Comparison of ENCODE assay signal across 8 mouse cellular contexts in genomic region chr10:109010241-109011193, GRCm38 (mm10). TPM values are rescaled to one million over a fixed set of nuclear protein-coding genes. Genes with fewer than 3 reads are reported as not detected.
A peak's percentile ranks its signal among the peaks of the same experiment; 100 is the strongest.
DNase-seq lines count a peak whose midpoint lies in the region; ATAC-seq and TF ChIP-seq lines count a peak whose summit lies in the region.

Gene Syt1 (minus strand): TSS chr10:109010982.

- intact Hi-C loops in heart, adult 2 months (cut with DNase I), result no loop called here

- no peaks in the 10 kb centered on the region for H3K36me3 ChIP-seq in thymus, adult 2 months (ENCODE audit: control insufficient read depth, insufficient read depth, low read length)
- no peaks in the 10 kb centered on the region for H3K36me3 ChIP-seq in heart, adult 2 months (ENCODE audit: control insufficient read depth, insufficient read depth, low read length)
- H3K36me3 ChIP-seq in liver, embryonic 16.5 days (ENCODE audit: control insufficient read depth, insufficient read depth), result no peaks in the 10 kb centered on the region

- peak within 1 kb of the TSS; percentile 17 for H3K4me2 ChIP-seq in liver, embryonic 16.5 days (ENCODE audit: low read depth, low read length)

- no peak for TF ChIP-seq POLR2A in thymus, adult 2 months (IDR thresholded peaks at IDR 0.05; ENCODE audit: control insufficient read depth, extremely low read depth, insufficient read depth, low read length, poor library complexity)
- TF ChIP-seq POLR2A in heart, adult 2 months (IDR thresholded peaks at IDR 0.05; ENCODE audit: insufficient read depth, low read depth, low read length), result no peak

- ATAC-seq in liver, embryonic 16.5 days (ENCODE audit: low read depth), result peak; percentile 41; the same call in 1 of the 2 replicates
- no peak for ATAC-seq in inflammation-experienced regulatory T-cells, adult 6 months

- no peak for TF ChIP-seq EP300 in heart, adult 2 months (IDR thresholded peaks at IDR 0.05; ENCODE audit: insufficient read depth, low read depth, low read length)

- no peaks in the 10 kb centered on the region for H3K79me2 ChIP-seq in heart, adult 2 months (replicated peaks; ENCODE audit: control insufficient read depth, insufficient read depth, low read length)

- H3K9me3 ChIP-seq in liver, embryonic 16.5 days (replicated peaks; ENCODE audit: control insufficient read depth, low read length), result no peaks in the 10 kb centered on the region

- DNase-seq in thymus, postnatal 25 days, result peak; percentile 2
- no peak for DNase-seq in thymus, adult 2 months
- peak; percentile 84 for DNase-seq in embryo, embryonic 10 days (ENCODE audit: low spot score)
- DNase-seq in heart, adult 2 months, result peak; percentile 2 to 19
- DNase-seq in layer of hippocampus, adult 2 months (ENCODE audit: low spot score in 2 of 2), result peak; percentile 87 to 95
- peak; percentile 31 for DNase-seq in ovary, adult 18-20 months (ENCODE audit: low spot score)

- no peak within 1 kb of the TSS for H3K9ac ChIP-seq in heart, adult 2 months (ENCODE audit: low read depth, low read length)
- no peak within 1 kb of the TSS for H3K9ac ChIP-seq in liver, embryonic 16.5 days (ENCODE audit: low read depth, low read length)

- no peak for TF ChIP-seq CTCF in thymus, adult 2 months (IDR thresholded peaks at IDR 0.05; ENCODE audit: borderline replicate concordance, control insufficient read depth, extremely low read depth, insufficient read depth, low read length, poor library complexity)
- no peak for TF ChIP-seq CTCF in heart, adult 2 months (IDR thresholded peaks at IDR 0.05)
- no peak for TF ChIP-seq CTCF in layer of hippocampus, adult 2 months (conservative IDR thresholded peaks at IDR 0.05)

- H3K27me3 ChIP-seq in thymus, adult 2 months (ENCODE audit: control insufficient read depth, insufficient read depth, low read length), result no peaks in the 10 kb centered on the region
- H3K27me3 ChIP-seq in heart, adult 2 months (ENCODE audit: control insufficient read depth, insufficient read depth, low read length), result peaks cover 2% of the 10 kb centered on the region; the same call in 1 of the 2 replicates
- H3K27me3 ChIP-seq in liver, embryonic 16.5 days (ENCODE audit: control insufficient read depth, insufficient read depth, low read depth, low read length), result peaks cover 14% of the 10 kb centered on the region

- H3K4me1 ChIP-seq in thymus, adult 2 months (replicated peaks; ENCODE audit: control insufficient read depth, insufficient read depth, low read length), result no peaks in the 10 kb centered on the region
- H3K4me1 ChIP-seq in heart, adult 2 months (ENCODE audit: control insufficient read depth, insufficient read depth, low read length), result no peaks in the 10 kb centered on the region
- no peaks in the 10 kb centered on the region for H3K4me1 ChIP-seq in liver, embryonic 16.5 days (ENCODE audit: control insufficient read depth, low read depth, low read length)

- H3K27ac ChIP-seq in thymus, adult 2 months (ENCODE audit: control insufficient read depth, insufficient read depth, low read length), result no peak within 1 kb of the TSS
- no peak within 1 kb of the TSS for H3K27ac ChIP-seq in heart, adult 2 months
- peak within 1 kb of the TSS; percentile 98 for H3K27ac ChIP-seq in layer of hippocampus, adult 2 months
- H3K27ac ChIP-seq in liver, embryonic 16.5 days (ENCODE audit: low read length), result no peak within 1 kb of the TSS

- no peak within 1 kb of the TSS; the same call in 1 of the 2 replicates for H3K4me3 ChIP-seq in thymus, adult 2 months (ENCODE audit: control insufficient read depth, insufficient read depth, low read length)
- H3K4me3 ChIP-seq in heart, adult 2 months, result peak within 1 kb of the TSS; percentile 29; the same call in 1 of the 2 replicates
- peak within 1 kb of the TSS; percentile 87 for H3K4me3 ChIP-seq in layer of hippocampus, adult 2 months
- no peak within 1 kb of the TSS for H3K4me3 ChIP-seq in liver, embryonic 16.5 days (ENCODE audit: low read depth, low read length)

- 8% methylated on average over 37 of the region's 37 CpGs for WGBS in thymus, adult 2 months
- 4% methylated on average over 37 of the region's 37 CpGs for WGBS in heart, adult 2 months
- WGBS in liver, embryonic 16.5 days (ENCODE audit: insufficient replicate concordance), result 3% methylated on average over 37 of the region's 37 CpGs

RNA-seq across cellular contexts. Expression of gene Syt1, which starts in this region (rescaled TPM):
- 1.9 and 2.0 TPM in 2 replicates for polyA plus RNA-seq in thymus, adult 2 months (2012; rRNA removed)
- under 1 TPM in 1 of 2 experiments, not detected in 1; 0.50 TPM for total RNA-seq in heart, adult 2 months (2021)
- 0.31 and 0.56 TPM in 2 replicates for polyA plus RNA-seq in heart, adult 2 months (2012; rRNA removed)
- 1,000 to 10,000 TPM in 1 of 2 experiments, 100 to 1,000 TPM in 1; 975 to 1,036 TPM for total RNA-seq in layer of hippocampus, adult 2 months (2021)
- polyA plus RNA-seq in liver, embryonic 16.5 days (2015; fragmentation: Nextera tagmentation; extraction: Ambion mirVana), result 0.22 TPM in 1 of 2 replicates, not detected in the other
- polyA plus RNA-seq in inflammation-experienced regulatory T-cells, adult 6 months (2017; shearing (Covaris generic)), result not detected

Comparison
In these comparisons a context has a peak if more than half of its experiments do, and no peak if none do; other contexts are left out.
1. RNA of gene Syt1 (total RNA-seq): 975 to 1,036 TPM in layer of hippocampus, adult 2 months; 0.50 TPM in heart, adult 2 months; every median in the first group is over 100 times any median in the second.
2. Peak in DNase-seq and H3K4me3 ChIP-seq in heart, adult 2 months; RNA of the gene not detected or under 1 TPM.
3. Peak in ATAC-seq and H3K4me2 ChIP-seq in liver, embryonic 16.5 days; RNA of the gene not detected or under 1 TPM.